Mouse (Mus musculus) neural tube, embryonic 11.5 days (tissue): ENCODE data around the gene Ctnnal1. TPM values are rescaled to one million over a fixed set of nuclear protein-coding genes. Genes with fewer than 3 reads are reported as not detected.

Experiments
- ATAC-seq: fragments of 200-750 bp; cut with Nextera tagmentation; 2 replicates; pipeline ENCODE4 v1.8.0; 2017; ENCODE audit warnings: moderate number of reproducible peaks, mild to moderate bottlenecking, moderate TSS enrichment, moderate library complexity; ENCODE audit not compliant: insufficient read depth, low FRiP score, low TSS enrichment
- DNase-seq: peaks from one replicate; pipeline ENCODE4 v3.0.0-alpha.2; 2015; ENCODE audit warnings: low spot score
- H3K27ac ChIP-seq: fragments of 300-500 bp; sonication (generic); 2 replicates; pipeline ENCODE4 v1.5.1; 2014; ENCODE audit warnings: low read depth, mild to moderate bottlenecking, low read length
- H3K27me3 ChIP-seq: fragments of 300-500 bp; sonication (generic); 2 replicates; pipeline ENCODE4 v1.6.1; 2014; ENCODE audit warnings: mild to moderate bottlenecking, low read length, mixed read lengths; ENCODE audit not compliant: control insufficient read depth, insufficient read depth
- H3K36me3 ChIP-seq: fragments of 300-500 bp; sonication (generic); 2 replicates; pipeline ENCODE4 v1.6.1; 2014; ENCODE audit warnings: mild to moderate bottlenecking, low read length, moderate library complexity, mixed read lengths; ENCODE audit not compliant: control insufficient read depth, insufficient read depth
- H3K4me1 ChIP-seq: fragments of 300-500 bp; sonication (generic); 2 replicates; pipeline ENCODE4 v1.6.1; 2014; ENCODE audit warnings: low read length, mixed read lengths; ENCODE audit not compliant: control insufficient read depth, insufficient read depth
- H3K4me2 ChIP-seq: fragments of 300-500 bp; sonication (generic); 2 replicates; pipeline ENCODE4 v1.6.1; 2014; ENCODE audit warnings: low read depth, mild to moderate bottlenecking, moderate library complexity
- H3K4me3 ChIP-seq: fragments of 300-500 bp; sonication (generic); 2 replicates; pipeline ENCODE4 v1.5.1; 2014; ENCODE audit warnings: low read depth, low read length
- H3K9ac ChIP-seq: fragments of 300-500 bp; sonication (generic); 2 replicates; pipeline ENCODE4 v1.6.1; 2014; ENCODE audit warnings: mild to moderate bottlenecking, low read length
- H3K9me3 ChIP-seq: fragments of 300-500 bp; sonication (generic); 2 replicates; pipeline ENCODE4 v1.6.1; 2016; ENCODE audit warnings: low read length; ENCODE audit not compliant: control insufficient read depth
- WGBS: fragments of 180-500 bp; shearing (Covaris S2); extraction: QIAGEN DNeasy Blood & Tissue Kit; methylation state at CpG from one replicate; pipeline ENCODE4 v1.1.7; 2014; 5-methylcytosine and 5-hydroxymethylcytosine counted together
- polyA plus RNA-seq: library from polyadenylated mRNA; unstranded; fragments of >200 nt; fragmentation: Nextera tagmentation; extraction: Ambion mirVana; gene quantifications from 2 replicates; pipeline ENCODE4 v1.2.1, GENCODE M21; 2014

Ctnnal1 gene
- polyA plus RNA-seq, 1 experiment from 2014 or later: 27.4 TPM

GRCm38 (mm10) chr4:56850724-56851123 lies 14.3 kb downstream of the Ctnnal1 start:
- Histone ChIP-seq H3K27ac (no peak overlapping the region), H3K4me1 (no peaks in the 10 kb centered on the region), H3K4me3 (no peak overlapping the region), H3K36me3 (no peaks in the 10 kb centered on the region), H3K9me3 (no peaks in the 10 kb centered on the region), H3K4me2 (no peak overlapping the region), H3K27me3 (no peaks in the 10 kb centered on the region), H3K9ac (no peak overlapping the region)
- ATAC-seq (no peak), DNase-seq (peak; percentile 24)
- 50% methylated on average over 6 of the region's 6 CpGs for WGBS

- no peak for DNase-seq
- H3K4me1 ChIP-seq: no peaks in the 10 kb centered on the region
- WGBS: 90% methylated on average over 6 of the region's 6 CpGs
- H3K9me3 ChIP-seq: no peaks in the 10 kb centered on the region; the same call in 1 of the 2 replicates
- H3K4me2 ChIP-seq: no peak overlapping the region
- H3K27me3 ChIP-seq: no peaks in the 10 kb centered on the region
- H3K9ac ChIP-seq: no peak overlapping the region
- H3K4me3 ChIP-seq: no peak overlapping the region
- ATAC-seq: no peak
- H3K27ac ChIP-seq: no peak overlapping the region
- H3K36me3 ChIP-seq: peaks cover 8% of the 10 kb centered on the region
Observed at GRCm38 (mm10) chr4:56848044-56848443, 16.9 kb downstream of the Ctnnal1 start.

- no peaks in the 10 kb centered on the region for H3K27me3 ChIP-seq
- no peak for DNase-seq
- 89% methylated on average over 3 of the region's 3 CpGs for WGBS
Observed at GRCm38 (mm10) chr4:56847400-56847799, 17.6 kb downstream of the Ctnnal1 start.

GRCm38 (mm10) chr4:56845896-56846533 lies 19.0 kb downstream of the Ctnnal1 start:
- Histone ChIP-seq H3K4me2 (no peak overlapping the region), H3K27me3 (no peaks in the 10 kb centered on the region), H3K4me3 (no peak overlapping the region), H3K27ac (no peak overlapping the region), H3K4me1 (no peaks in the 10 kb centered on the region), H3K9me3 (no peaks in the 10 kb centered on the region; the same call in 1 of the 2 replicates), H3K36me3 (peaks cover 8% of the 10 kb centered on the region), H3K9ac (no peak overlapping the region)
- no peak for ATAC-seq
- no peak for DNase-seq
- 66% methylated on average over 11 of the region's 12 CpGs for WGBS

More at GRCm38 (mm10) chr4:56847400-56847799, 17.6 kb downstream of the Ctnnal1 start:
- ATAC-seq: no peak
- Histone ChIP-seq H3K9me3 (no peaks in the 10 kb centered on the region; the same call in 1 of the 2 replicates), H3K4me3 (no peak overlapping the region), H3K4me2 (no peak overlapping the region), H3K27ac (no peak overlapping the region), H3K9ac (no peak overlapping the region), H3K36me3 (peaks cover 8% of the 10 kb centered on the region), H3K4me1 (no peaks in the 10 kb centered on the region)

GRCm38 (mm10) chr4:56844911-56845310 lies 20.1 kb downstream of the Ctnnal1 start:
- Histone ChIP-seq H3K4me2 (no peak overlapping the region), H3K9ac (no peak overlapping the region), H3K36me3 (peaks cover 8% of the 10 kb centered on the region), H3K4me3 (no peak overlapping the region), H3K4me1 (no peaks in the 10 kb centered on the region), H3K27ac (no peak overlapping the region), H3K9me3 (no peaks in the 10 kb centered on the region; the same call in 1 of the 2 replicates), H3K27me3 (no peaks in the 10 kb centered on the region)
- ATAC-seq (no peak), DNase-seq (no peak)
- WGBS: 99% methylated on average over 4 of the region's 4 CpGs

- 98% methylated on average over 2 of the region's 2 CpGs for WGBS
- Histone ChIP-seq H3K4me2 (no peak overlapping the region), H3K27me3 (no peaks in the 10 kb centered on the region), H3K4me1 (no peaks in the 10 kb centered on the region), H3K9ac (no peak overlapping the region), H3K36me3 (peaks cover 8% of the 10 kb centered on the region), H3K27ac (no peak overlapping the region), H3K9me3 (no peaks in the 10 kb centered on the region; the same call in 1 of the 2 replicates), H3K4me3 (no peak overlapping the region)
- DNase-seq (no peak), ATAC-seq (no peak)
Observed at GRCm38 (mm10) chr4:56843963-56844362, 21.0 kb downstream of the Ctnnal1 start.

- no peak overlapping the region for H3K27ac ChIP-seq
Observed at GRCm38 (mm10) chr4:56842501-56842900, 22.5 kb downstream of the Ctnnal1 start.

GRCm38 (mm10) chr4:56840297-56840696 lies 24.7 kb downstream of the Ctnnal1 start:
- DNase-seq: no peak
- Histone ChIP-seq H3K27me3 (no peaks in the 10 kb centered on the region), H3K4me3 (no peak overlapping the region), H3K9ac (no peak overlapping the region), H3K4me1 (no peaks in the 10 kb centered on the region), H3K4me2 (no peak overlapping the region), H3K9me3 (no peaks in the 10 kb centered on the region; the same call in 1 of the 2 replicates), H3K27ac (no peak overlapping the region), H3K36me3 (peaks cover 8% of the 10 kb centered on the region)
- no peak for ATAC-seq
- 90% methylated on average over 3 of the region's 3 CpGs for WGBS

More at GRCm38 (mm10) chr4:56842501-56842900, 22.5 kb downstream of the Ctnnal1 start:
- Histone ChIP-seq H3K27me3 (no peaks in the 10 kb centered on the region), H3K9me3 (no peaks in the 10 kb centered on the region; the same call in 1 of the 2 replicates), H3K4me2 (no peak overlapping the region), H3K9ac (no peak overlapping the region), H3K4me1 (no peaks in the 10 kb centered on the region), H3K36me3 (peaks cover 8% of the 10 kb centered on the region), H3K4me3 (no peak overlapping the region)
- ATAC-seq (no peak), DNase-seq (no peak)
- WGBS: 86% methylated on average over 7 of the region's 7 CpGs

GRCm38 (mm10) chr4:56837661-56838060 lies 27.3 kb downstream of the Ctnnal1 start:
- no peak overlapping the region for H3K4me3 ChIP-seq
- peaks cover 3% of the 10 kb centered on the region; the same call in 1 of the 2 replicates for H3K36me3 ChIP-seq
- 83% methylated on average over 6 of the region's 6 CpGs for WGBS
- no peak overlapping the region for H3K4me2 ChIP-seq
- no peaks in the 10 kb centered on the region for H3K9me3 ChIP-seq
- no peaks in the 10 kb centered on the region for H3K27me3 ChIP-seq
- no peak overlapping the region for H3K27ac ChIP-seq
- ATAC-seq (no peak), DNase-seq (no peak)
- no peak overlapping the region for H3K9ac ChIP-seq
- H3K4me1 ChIP-seq: no peaks in the 10 kb centered on the region
